Mouse (Mus musculus) bone marrow, adult 2 months (tissue): Measurements from ENCODE around the gene Kcnd3.

Experiments used
- CTCF ChIP-seq: fragments of 200-500 bp; IDR thresholded peaks from 2 replicates; pipeline ENCODE4 v1.5.1; 2011; ENCODE audit warnings: low read length, control low read depth; ENCODE audit not compliant: control insufficient read depth, insufficient read depth
- POLR2A ChIP-seq: fragments of 200-500 bp; IDR thresholded peaks from 2 replicates; pipeline ENCODE4 v1.6.1; 2011; ENCODE audit warnings: low read depth, mild to moderate bottlenecking, control low read depth, low read length, borderline replicate concordance; ENCODE audit not compliant: control insufficient read depth

DNA sequence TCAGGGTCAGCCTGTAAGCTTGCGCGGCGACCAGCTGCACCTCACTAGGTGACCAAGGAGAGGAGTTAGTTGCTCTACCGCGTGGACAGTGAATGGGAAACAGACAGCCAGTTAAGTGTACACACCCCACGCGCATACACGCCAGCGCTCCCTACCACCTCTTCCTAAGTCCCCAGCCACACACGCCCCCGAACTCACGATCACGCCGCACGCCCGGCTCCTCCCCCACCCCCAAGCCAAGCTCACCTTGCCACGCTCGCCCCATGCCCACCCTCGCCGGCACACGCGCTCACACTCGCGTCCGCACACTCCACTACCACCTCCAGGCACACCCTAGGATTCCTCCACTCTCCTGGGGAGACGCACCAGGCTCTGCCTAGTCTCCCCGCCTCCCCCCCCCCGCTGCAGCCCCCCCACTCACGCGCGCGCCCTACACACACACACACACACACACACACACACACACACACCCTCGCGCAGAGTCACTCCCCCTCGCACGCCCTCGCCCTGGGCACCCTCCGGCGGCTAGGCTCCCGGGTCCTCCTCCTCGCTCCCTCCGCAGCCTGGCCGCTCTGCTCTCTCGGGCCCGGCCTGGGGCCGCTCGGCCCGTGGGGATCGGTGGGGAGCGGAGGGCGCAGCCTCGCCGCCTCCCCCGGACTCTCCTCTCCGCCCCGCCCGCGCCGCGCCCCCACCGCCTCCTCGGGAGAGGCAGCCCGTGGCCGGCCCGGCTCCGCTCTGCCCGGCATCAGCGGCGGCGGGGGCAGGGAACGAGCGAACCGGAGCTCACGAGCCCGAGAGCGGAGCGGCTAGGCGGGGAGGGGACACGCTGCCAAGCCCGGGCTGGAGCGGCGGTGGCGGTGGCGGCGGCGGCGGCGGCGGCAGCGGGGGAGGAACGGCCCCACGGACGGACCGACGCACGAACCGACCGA, at the start of gene Kcnd3:
- no peak for TF ChIP-seq POLR2A
- no peak for TF ChIP-seq CTCF
